Mouse (Mus musculus) liver, embryonic 13.5 days (tissue): ENCODE measurements around the gene Fbxo10. TPM values are rescaled to one million over a fixed set of nuclear protein-coding genes. Genes with fewer than 3 reads are reported as not detected.
"Not testable (repeated sequence)": the region's sequence is repeated elsewhere in the genome, so short reads cannot be mapped to it uniquely, and the experiment has no call there.

Experiments used
- ATAC-seq: fragments of 200-750 bp; cut with Nextera tagmentation; 2 replicates; pipeline ENCODE4 v1.8.0; 2017; ENCODE audit warnings: low read depth, mild to moderate bottlenecking, moderate number of reproducible peaks, moderate library complexity
- DNase-seq: peaks from one replicate; pipeline ENCODE4 v3.0.0; 2022
- H3K27ac ChIP-seq: fragments of 300-500 bp; sonication (generic); 2 replicates; pipeline ENCODE4 v1.5.1; 2015; ENCODE audit warnings: moderate library complexity, mild to moderate bottlenecking, inconsistent platforms
- H3K27me3 ChIP-seq: fragments of 300-500 bp; sonication (generic); 2 replicates; pipeline ENCODE4 v1.6.1; 2015; ENCODE audit warnings: mild to moderate bottlenecking, inconsistent platforms
- H3K36me3 ChIP-seq: fragments of 300-500 bp; sonication (generic); 2 replicates; pipeline ENCODE4 v1.6.1; 2015; ENCODE audit warnings: mild to moderate bottlenecking, inconsistent platforms
- H3K4me1 ChIP-seq: fragments of 300-500 bp; sonication (generic); replicated peaks from 2 replicates; pipeline ENCODE4 v1.6.1; 2015; ENCODE audit warnings: inconsistent platforms
- H3K4me2 ChIP-seq: fragments of 300-500 bp; sonication (generic); 2 replicates; pipeline ENCODE4 v1.6.1; 2015; ENCODE audit warnings: inconsistent platforms, mild to moderate bottlenecking, moderate library complexity
- H3K4me3 ChIP-seq: fragments of 300-500 bp; sonication (generic); replicated peaks from 2 replicates; pipeline ENCODE4 v1.5.1; 2015; ENCODE audit warnings: mild to moderate bottlenecking, inconsistent platforms
- H3K9ac ChIP-seq: fragments of 300-500 bp; sonication (generic); 2 replicates; pipeline ENCODE4 v1.6.1; 2015; ENCODE audit warnings: mild to moderate bottlenecking, inconsistent platforms
- H3K9me3 ChIP-seq: fragments of 300-500 bp; sonication (generic); replicated peaks from 2 replicates; pipeline ENCODE4 v1.6.1; 2016; ENCODE audit warnings: inconsistent platforms
- WGBS: fragments of 180-500 bp; shearing (Covaris S2); methylation state at CpG from one replicate; pipeline ENCODE4 v1.1.7; 2015; ENCODE audit not compliant: insufficient replicate concordance; 5-methylcytosine and 5-hydroxymethylcytosine counted together
- polyA plus RNA-seq: library from polyadenylated mRNA; unstranded; fragments of >200 nt; fragmentation: Nextera tagmentation; extraction: Ambion mirVana; gene quantifications from 2 replicates; pipeline ENCODE4 v1.2.1, GENCODE M21; 2015

The Fbxo10 gene
- polyA plus RNA-seq, 1 experiment from 2014 or later, result 3.9 TPM

GRCm38 (mm10) chr4:44994776-44995175 is 89.6 kb downstream of the Fbxo10 start:
- WGBS, result 85% methylated on average over 18 of the region's 18 CpGs
- ATAC-seq (no peak), DNase-seq (no peak)
- peak overlapping the region; percentile 89 for H3K27ac ChIP-seq
- H3K4me2 ChIP-seq, result peak overlapping the region; percentile 56; the same call in 1 of the 2 replicates
- H3K9ac ChIP-seq, result peak overlapping the region; percentile 59
- H3K4me3 ChIP-seq, result no peak overlapping the region
- no peaks in the 10 kb centered on the region for H3K27me3 ChIP-seq
- no peaks in the 10 kb centered on the region for H3K9me3 ChIP-seq
- peaks cover 44% of the 10 kb centered on the region for H3K36me3 ChIP-seq
- H3K4me1 ChIP-seq, result peaks cover 54% of the 10 kb centered on the region

DNA sequence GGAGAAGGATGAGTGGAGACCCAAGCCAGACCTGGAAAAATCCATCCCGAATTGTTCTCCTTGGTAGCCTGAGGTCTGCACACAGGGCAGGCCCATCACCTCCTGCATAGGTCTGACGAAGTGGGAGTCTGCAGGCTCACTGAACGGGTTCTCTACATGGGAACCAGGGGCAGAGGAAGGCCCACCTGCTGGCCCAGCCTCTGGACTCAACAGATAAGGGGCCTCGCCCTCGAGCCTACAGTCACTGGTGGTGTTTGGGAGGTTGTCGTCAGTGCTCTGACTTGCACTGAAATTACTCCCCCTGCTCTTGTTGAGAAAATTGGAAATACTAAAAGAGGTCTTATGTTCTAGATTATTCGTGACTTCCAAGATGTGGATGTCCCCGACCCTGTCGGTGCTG is 90.6 kb downstream of the Fbxo10 start:
- Histone ChIP-seq H3K9me3 (no peaks in the 10 kb centered on the region), H3K4me3 (peak overlapping the region; percentile 11; the same call in 1 of the 2 replicates), H3K36me3 (peaks cover 53% of the 10 kb centered on the region), H3K4me1 (peaks cover 48% of the 10 kb centered on the region), H3K9ac (peak overlapping the region; percentile 59), H3K27ac (peak overlapping the region; percentile 89), H3K27me3 (no peaks in the 10 kb centered on the region), H3K4me2 (peak overlapping the region; percentile 56)
- 33% methylated on average over 9 of the region's 9 CpGs for WGBS
- DNase-seq, result peak; percentile 81
- ATAC-seq, result peak; percentile 99

- 79% methylated on average over 14 of the region's 14 CpGs for WGBS
- peak overlapping the region; percentile 89 for H3K27ac ChIP-seq
These were observed 91.2 kb downstream of the Fbxo10 start for GRCm38 (mm10) chr4:44993179-44993578.

GRCm38 (mm10) chr4:44992330-44992729 is 92.1 kb downstream of the Fbxo10 start:
- not testable (repeated sequence) for H3K27me3 ChIP-seq, H3K9me3 ChIP-seq, H3K27ac ChIP-seq, H3K4me2 ChIP-seq, H3K9ac ChIP-seq, ATAC-seq, H3K4me3 ChIP-seq, DNase-seq
- Histone ChIP-seq H3K36me3 (peaks cover 68% of the 10 kb centered on the region), H3K4me1 (peaks cover 43% of the 10 kb centered on the region)
- 89% methylated on average over 11 of the region's 11 CpGs for WGBS

More at GRCm38 (mm10) chr4:44993179-44993578, 91.2 kb downstream of the Fbxo10 start:
- H3K4me2 ChIP-seq, H3K9ac ChIP-seq, H3K4me3 ChIP-seq, H3K27me3 ChIP-seq, ATAC-seq, DNase-seq, H3K9me3 ChIP-seq: not testable (repeated sequence)
- peaks cover 48% of the 10 kb centered on the region for H3K4me1 ChIP-seq
- H3K36me3 ChIP-seq, result peaks cover 60% of the 10 kb centered on the region

- H3K9me3 ChIP-seq, result no peaks in the 10 kb centered on the region
- 89% methylated on average over 5 of the region's 5 CpGs for WGBS
- H3K4me2 ChIP-seq, result no peak overlapping the region
- H3K27ac ChIP-seq, result no peak overlapping the region
- H3K4me1 ChIP-seq, result peaks cover 30% of the 10 kb centered on the region
- H3K36me3 ChIP-seq, result peaks cover 83% of the 10 kb centered on the region
- ATAC-seq (no peak), DNase-seq (no peak)
- no peaks in the 10 kb centered on the region for H3K27me3 ChIP-seq
- H3K4me3 ChIP-seq, result no peak overlapping the region
- no peak overlapping the region for H3K9ac ChIP-seq
These were observed 93.8 kb downstream of the Fbxo10 start for GRCm38 (mm10) chr4:44990560-44990959.

Other genes starting within 250 kb of the Fbxo10 start
- 92.2 and 95.0 TPM in 2 replicates for gene Grhpr, start 103.2 kb downstream of the Fbxo10 start, polyA plus RNA-seq
- gene Zbtb5, start 72.2 kb downstream of the Fbxo10 start, polyA plus RNA-seq, result 5.2 and 6.6 TPM in 2 replicates
- gene Polr1e, start 66.0 kb downstream of the Fbxo10 start, polyA plus RNA-seq, result 30.3 and 36.7 TPM in 2 replicates
- 259 and 263 TPM in 2 replicates for gene Tomm5, start 23.5 kb upstream of the Fbxo10 start, polyA plus RNA-seq
- 0.22 and 0.28 TPM in 2 replicates for gene Frmpd1, start 100.3 kb upstream of the Fbxo10 start, polyA plus RNA-seq
- 6.0 and 7.3 TPM in 2 replicates for gene Trmt10b, start 212.5 kb upstream of the Fbxo10 start, polyA plus RNA-seq